In genomic region chr7:128432574-128432973, GRCm38 (mm10) we compare ENCODE assay signal across 10 mouse cellular contexts.
"Had no signal": no experiment of that assay in that cellular context is flagged by ENCODE, and none has a peak within 500 bp of the region (broad histone marks: within the 10 kb centered on the region; RNA-seq: fewer than 3 reads in every experiment).

No protein-coding gene starts in this region.

- H3K27me3 ChIP-seq: limb, embryonic 13.5 days; midbrain, embryonic 15.5 days; neural tube, embryonic 15.5 days had no signal

- H3K9ac ChIP-seq: limb, embryonic 13.5 days; liver, embryonic 14.5 days; midbrain, embryonic 15.5 days; neural tube, embryonic 15.5 days had no signal

- H3K27ac ChIP-seq: kidney, postnatal 0 days; limb, embryonic 13.5 days; liver, embryonic 14.5 days; midbrain, embryonic 15.5 days; neural tube, embryonic 15.5 days; stomach, postnatal 0 days had no signal

- H3K4me1 ChIP-seq: limb, embryonic 13.5 days had no signal

- H3K9me3 ChIP-seq: limb, embryonic 13.5 days; midbrain, embryonic 15.5 days; neural tube, embryonic 15.5 days had no signal

- H3K4me2 ChIP-seq: limb, embryonic 13.5 days; midbrain, embryonic 15.5 days; neural tube, embryonic 15.5 days had no signal

- DNase-seq: layer of hippocampus, adult 9-11 months; layer of hippocampus, postnatal 36 days; lung, adult 18-20 months; right cerebral cortex, adult 18-20 months had no signal

- H3K4me3 ChIP-seq: limb, embryonic 13.5 days; midbrain, embryonic 15.5 days; neural tube, embryonic 15.5 days had no signal

- H3K36me3 ChIP-seq: limb, embryonic 13.5 days; midbrain, embryonic 15.5 days; neural tube, embryonic 15.5 days had no signal
